Mouse (Mus musculus): Measurements from ENCODE around the gene Lifr. TPM values are rescaled to one million over a fixed set of nuclear protein-coding genes. Genes with fewer than 3 reads are reported as not detected.

The Lifr gene
- total RNA-seq, 2 experiments from 2014 or later: 69.5 to 75.8 TPM

GRCm38 (mm10) chr15:7080916-7081626 is 9.3 kb upstream of the Lifr start:
- DNase-seq: no peak

GRCm38 (mm10) chr15:7081795-7082194 is 8.6 kb upstream of the Lifr start:
- no peak for DNase-seq

GRCm38 (mm10) chr15:7082901-7083300 is 7.5 kb upstream of the Lifr start:
- DNase-seq: no peak

GRCm38 (mm10) chr15:7084780-7085497 is 5.5 kb upstream of the Lifr start:
- no peak for DNase-seq

- no peak for DNase-seq
Observed at GRCm38 (mm10) chr15:7088691-7089090, 1.7 kb upstream of the Lifr start.

GRCm38 (mm10) chr15:7092321-7092720 is 1.9 kb downstream of the Lifr start:
- DNase-seq: peak; percentile 10

GRCm38 (mm10) chr15:7099406-7099805 is 9.0 kb downstream of the Lifr start:
- no peak for DNase-seq

GRCm38 (mm10) chr15:7100226-7100625 is 9.8 kb downstream of the Lifr start:
- DNase-seq: peak; percentile 56

GRCm38 (mm10) chr15:7103051-7103450 is 12.6 kb downstream of the Lifr start:
- no peak for DNase-seq

GRCm38 (mm10) chr15:7105224-7105623 is 14.8 kb downstream of the Lifr start:
- no peak for DNase-seq

GRCm38 (mm10) chr15:7108160-7108559 is 17.7 kb downstream of the Lifr start:
- no peak for DNase-seq

GRCm38 (mm10) chr15:7112227-7112907 is 22.0 kb downstream of the Lifr start:
- no peak for DNase-seq

GRCm38 (mm10) chr15:7113906-7114305 is 23.5 kb downstream of the Lifr start:
- DNase-seq: no peak

- DNase-seq: no peak
Observed at GRCm38 (mm10) chr15:7115326-7116003, 25.1 kb downstream of the Lifr start.

- no peak for DNase-seq
Observed at GRCm38 (mm10) chr15:7116216-7116615, 25.8 kb downstream of the Lifr start.

GRCm38 (mm10) chr15:7116699-7117098 is 26.3 kb downstream of the Lifr start:
- DNase-seq: no peak

GRCm38 (mm10) chr15:7117944-7118343 is 27.5 kb downstream of the Lifr start:
- DNase-seq: no peak

GRCm38 (mm10) chr15:7118849-7119248 is 28.4 kb downstream of the Lifr start:
- DNase-seq: peak; percentile 72

GRCm38 (mm10) chr15:7119930-7120512 is 29.6 kb downstream of the Lifr start:
- DNase-seq: no peak

- no peak for DNase-seq
Observed at GRCm38 (mm10) chr15:7123781-7124450, 33.5 kb downstream of the Lifr start.

GRCm38 (mm10) chr15:7126171-7126570 is 35.8 kb downstream of the Lifr start:
- no peak for DNase-seq

All from adrenal gland, postnatal 10 days (tissue).